Mouse (Mus musculus) layer of hippocampus, postnatal 10 days (tissue): ENCODE data around the gene Sbf2. TPM values are rescaled to one million over a fixed set of nuclear protein-coding genes. Genes with fewer than 3 reads are reported as not detected.
"Not testable (repeated sequence)": the region's sequence is repeated elsewhere in the genome, so short reads cannot be mapped to it uniquely, and the experiment has no call there.

Experiments
- DNase-seq, 2 experiments: peaks; one replicate each; pipeline ENCODE4 v3.0.0; 2021; ENCODE audit warnings: low spot score in 2 of 2
- long read RNA-seq: library from polyadenylated mRNA; stranded (forward); transcript quantifications from one replicate; pipeline ENCODE4 v2.0.0, GENCODE M21; 2023
- total RNA-seq, 2 experiments: library from RNA; stranded (reverse); gene quantifications; 2 replicates each; pipeline ENCODE4 v1.2.3; 2021

The Sbf2 gene
- 10 to 100 TPM; 82.9 to 86.0 TPM for total RNA-seq
- long read RNA-seq, full-length matches to known transcripts = 2 of 30 reads
- long read RNA-seq, partial matches to known transcripts = 6 of 30 reads
- long read RNA-seq, other reads (novel, unspliced or antisense) = 22 of 30 reads

DNA sequence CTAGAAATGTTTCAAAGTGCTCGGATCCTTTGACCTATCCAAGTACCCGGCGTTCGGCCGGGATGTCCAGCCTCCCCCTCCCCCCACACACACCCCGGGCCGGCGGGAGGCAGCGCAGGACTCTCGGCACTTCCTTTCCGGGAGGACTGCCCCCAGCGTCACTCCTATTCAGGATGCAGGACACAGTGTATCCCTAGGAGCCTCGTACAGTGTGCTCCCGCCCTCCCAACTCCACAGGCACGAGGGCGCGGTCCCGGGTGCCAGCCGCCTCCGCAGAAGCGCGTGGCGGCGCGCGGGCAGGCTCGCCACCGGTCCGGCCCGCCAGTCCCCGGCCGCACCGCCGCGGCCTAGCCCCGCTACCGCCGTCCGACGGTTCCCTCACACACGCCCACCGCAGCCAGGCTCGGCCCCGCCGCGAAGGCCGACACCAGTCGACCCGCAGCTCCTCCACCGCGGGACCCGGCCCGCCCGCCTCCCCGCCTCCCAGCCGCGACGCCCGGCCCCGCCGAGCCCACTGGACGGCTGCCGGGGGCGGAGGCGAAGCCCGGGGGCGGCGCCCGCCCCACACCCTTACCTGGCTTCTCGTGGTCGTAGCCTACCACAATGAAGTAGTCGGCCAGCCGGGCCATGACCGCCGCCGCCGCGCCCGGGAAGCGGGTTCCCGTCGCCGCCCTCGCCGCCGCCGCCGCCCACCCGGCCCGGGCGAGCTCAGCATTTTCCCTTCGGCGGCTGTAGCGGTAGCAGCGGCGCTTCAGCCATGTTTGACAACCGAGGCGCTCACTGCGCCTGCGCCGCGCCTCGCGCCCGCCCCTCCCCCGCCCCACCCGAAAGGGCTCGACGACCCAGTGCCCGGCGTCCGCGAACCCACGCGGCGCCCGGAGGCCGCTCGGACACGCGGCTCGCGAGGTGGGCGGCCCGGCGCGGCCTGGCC, at the start of gene Sbf2:
Sbf2 (minus strand) TSS at position 790 of the 931 bp plus-strand sequence.
- peak; percentile 72 to 80 for DNase-seq

DNA sequence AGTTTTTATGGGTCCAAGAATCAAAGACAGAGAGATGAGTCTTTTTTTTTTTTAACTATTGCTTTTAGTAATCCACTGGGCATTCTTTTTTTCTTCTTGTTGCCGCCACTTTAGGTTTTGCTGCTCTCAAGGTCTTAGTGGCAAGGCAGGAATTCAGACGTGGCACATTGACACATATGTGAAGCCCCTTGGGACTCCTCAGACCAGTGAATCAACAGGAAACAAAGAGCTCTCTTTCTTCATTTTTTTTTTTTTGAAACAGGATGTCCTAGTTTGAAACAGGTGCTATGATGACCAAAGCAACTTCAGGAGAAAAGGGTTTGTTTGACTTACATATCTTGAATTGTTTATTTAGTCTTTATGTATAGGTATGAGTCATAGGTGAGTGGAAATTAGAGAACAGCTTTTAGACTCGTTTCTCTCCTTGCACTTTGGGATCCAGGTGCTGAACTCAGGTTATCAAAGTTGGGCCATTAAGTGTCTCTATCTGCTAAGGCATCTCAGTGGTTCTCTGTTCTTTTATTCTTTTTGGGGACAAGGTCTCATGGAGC, 43.7 kb upstream of the Sbf2 start:
- DNase-seq = no peak

DNA sequence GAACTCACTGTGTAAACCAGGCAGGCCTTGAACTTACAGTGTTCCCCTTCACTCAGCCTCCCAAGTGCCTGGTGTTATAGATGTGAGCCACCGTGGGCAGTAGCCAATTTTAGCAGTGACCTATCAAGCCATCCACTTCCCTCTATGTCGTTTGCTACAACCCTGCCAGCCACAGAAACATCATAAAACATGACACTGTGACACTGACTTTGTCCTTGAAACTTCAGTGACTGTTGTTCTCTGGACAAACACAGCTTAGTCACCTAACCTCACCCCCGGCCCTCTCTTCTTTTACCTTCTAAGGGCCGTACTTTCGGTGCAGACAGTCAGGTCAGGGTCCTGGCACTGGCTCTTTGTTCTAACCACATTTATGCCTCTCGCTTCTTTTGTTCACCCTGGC, 41.2 kb upstream of the Sbf2 start:
- no peak for DNase-seq

DNA sequence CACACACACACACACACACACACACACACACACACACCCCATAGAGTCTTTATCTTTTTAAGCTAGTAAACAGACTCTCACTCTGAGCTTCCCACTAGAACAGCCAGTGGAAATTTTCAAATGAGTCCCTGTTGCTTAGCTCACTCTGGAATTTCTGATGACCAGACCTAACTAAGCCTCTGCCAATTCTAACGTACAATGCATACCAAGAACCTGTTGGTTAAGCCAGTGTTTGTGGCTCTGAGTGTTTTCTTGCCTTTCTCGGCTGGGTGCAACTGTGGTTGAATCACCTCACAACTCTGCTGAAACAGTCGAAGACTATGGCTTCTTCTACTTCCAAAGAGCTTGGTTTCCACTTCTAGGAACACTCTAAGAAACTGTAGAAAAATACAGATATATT, 40.5 kb upstream of the Sbf2 start:
- no peak for DNase-seq

DNA sequence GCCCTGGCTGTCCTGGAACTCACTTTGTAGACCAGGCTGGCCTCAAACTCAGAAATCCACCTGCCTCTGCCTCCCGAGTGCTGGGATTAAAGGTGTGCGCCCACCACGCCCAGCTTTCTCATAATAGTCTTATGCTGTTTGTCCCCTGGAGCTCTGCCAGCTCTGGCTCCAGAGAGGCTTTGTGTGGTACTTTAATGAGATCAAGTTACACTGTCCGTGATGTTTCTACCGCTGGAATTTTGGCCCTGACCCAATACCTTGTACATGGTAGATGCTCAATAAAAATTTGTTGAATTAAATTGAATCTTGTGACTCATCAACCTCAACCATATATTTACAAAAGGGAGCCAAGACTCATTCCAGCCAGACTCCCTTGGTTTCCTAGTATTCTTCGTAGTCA, 36.4 kb upstream of the Sbf2 start:
- no peak for DNase-seq

DNA sequence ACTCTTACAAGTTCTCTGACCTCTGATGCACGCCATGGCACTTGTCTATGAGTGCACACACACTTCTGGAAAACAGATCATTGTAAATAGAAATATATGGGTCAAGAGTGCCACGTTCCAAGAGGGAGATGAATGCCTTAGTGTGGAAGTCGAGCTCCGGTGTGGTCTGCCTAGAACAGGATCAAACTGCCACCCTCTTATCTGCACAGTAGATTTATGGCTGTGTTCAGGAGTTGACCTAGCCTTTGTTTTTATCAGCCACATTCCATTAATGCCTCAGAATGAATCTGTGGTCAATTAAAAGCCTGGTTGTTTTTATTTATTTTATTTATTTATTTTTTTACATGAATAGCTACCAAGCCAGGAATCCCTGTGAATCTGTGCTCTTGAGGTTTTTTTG, 35.8 kb upstream of the Sbf2 start:
- DNase-seq = no peak

DNA sequence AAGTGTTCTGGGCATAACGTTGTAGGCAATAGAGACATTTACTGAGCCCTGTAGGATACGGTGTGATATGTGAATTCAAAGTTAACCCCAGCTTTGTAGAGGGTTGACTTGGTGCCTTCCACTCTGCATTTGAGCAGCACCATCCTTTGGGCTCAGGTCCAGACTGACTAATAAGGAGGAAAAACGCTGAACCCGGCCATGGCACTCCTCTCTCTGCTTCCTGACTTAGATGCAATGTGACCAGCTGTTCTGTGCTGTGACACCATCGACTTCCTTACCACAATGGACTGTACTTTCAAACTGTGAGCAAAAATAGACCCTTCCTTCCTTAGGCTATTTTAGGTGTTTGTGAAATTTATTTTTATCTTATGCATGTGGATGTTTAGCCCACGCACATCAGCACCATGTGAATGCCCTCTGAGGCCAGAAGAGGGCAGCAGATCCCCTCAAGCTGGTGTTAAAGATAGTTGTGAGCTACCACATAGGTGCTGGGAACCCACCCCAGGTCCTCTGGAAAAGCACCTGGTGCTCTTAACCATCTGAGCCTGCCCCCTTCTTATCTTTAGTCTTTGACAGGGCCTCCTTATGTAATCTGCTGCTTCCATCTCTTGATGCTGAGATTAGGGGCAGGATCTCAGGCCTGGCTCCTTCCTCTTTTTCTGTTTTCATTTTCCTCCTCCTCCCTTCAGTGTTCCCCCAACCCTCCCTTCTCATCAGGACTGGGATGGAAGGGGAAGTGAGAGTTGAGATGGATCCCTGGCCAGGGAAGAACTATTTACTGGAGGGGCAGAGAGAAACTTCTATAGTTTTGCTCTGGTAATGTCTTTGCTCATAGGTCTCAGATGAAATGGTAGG, 34.6 kb upstream of the Sbf2 start:
- DNase-seq = no peak

DNA sequence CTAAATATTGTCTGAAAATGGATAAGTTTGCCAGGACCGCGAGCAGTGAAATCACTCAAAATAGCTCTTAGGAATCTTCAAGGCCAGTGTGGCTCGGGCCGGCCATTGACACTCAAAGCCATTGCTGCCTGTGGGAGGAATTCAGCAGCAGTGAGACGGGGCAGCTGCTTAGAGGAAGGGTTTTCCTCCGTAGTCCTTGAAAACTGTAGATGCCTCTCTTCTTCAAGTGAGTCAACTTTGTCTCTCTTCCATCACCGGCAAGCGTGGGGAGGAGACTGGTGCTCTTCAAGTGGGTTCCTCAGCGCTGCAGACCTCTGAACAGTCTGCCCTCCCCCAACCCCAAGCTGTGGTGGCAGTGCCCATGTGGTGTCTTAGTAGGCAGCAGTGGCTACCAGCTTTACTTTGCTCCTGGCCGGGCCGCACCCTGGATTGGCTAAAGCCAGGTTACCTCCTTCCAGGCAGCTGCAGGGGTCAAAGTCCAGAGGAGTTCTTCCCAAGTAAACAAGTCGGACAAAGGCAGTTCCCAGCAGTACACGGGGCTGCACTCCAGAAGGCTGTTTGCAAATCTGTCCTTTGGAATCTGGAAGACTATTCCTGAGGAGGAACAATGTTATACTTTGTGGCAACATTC, 33.8 kb upstream of the Sbf2 start:
- no peak for DNase-seq

DNA sequence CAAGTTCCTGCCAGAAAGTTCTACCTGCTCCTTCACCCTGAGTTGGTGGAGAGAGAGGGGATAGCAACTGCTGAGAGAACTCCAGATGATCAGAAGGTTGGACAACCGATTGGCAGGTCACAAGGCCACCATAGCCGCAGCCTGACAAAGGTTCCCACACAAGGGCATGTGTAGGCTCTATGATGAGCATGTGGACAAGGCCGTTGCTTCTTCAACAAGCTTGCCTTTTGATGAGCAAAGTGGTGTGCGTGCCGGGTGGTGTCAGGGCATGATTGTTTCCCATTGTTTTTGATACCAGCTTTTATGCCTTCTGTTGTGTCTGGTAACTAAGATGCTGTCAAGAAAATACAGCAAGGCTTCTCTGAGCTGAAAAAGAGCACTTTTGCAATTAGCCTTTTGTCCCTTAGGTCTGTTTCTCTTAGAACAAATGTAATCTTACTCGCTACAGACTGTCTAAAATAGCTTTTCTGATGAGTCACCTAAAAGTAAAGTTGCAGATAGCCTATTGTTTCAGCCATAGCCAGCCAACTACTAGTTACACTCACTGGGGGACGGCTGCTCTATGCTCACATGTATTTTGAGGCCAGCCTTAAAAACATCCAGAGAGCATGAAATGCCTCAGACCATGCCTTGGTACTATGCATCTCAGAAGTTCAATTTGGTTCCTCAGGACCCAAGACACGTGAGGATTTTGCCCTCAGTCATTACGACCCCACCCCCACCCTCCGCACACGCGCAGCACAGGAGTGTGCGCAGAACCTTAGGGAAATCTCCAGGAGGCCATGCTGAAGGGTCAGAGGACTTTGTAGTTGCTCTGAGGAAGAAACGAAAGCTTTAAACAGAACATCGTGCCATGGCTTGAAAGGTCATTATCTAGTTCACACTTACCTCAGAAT, 33.1 kb upstream of the Sbf2 start:
- DNase-seq = no peak

DNA sequence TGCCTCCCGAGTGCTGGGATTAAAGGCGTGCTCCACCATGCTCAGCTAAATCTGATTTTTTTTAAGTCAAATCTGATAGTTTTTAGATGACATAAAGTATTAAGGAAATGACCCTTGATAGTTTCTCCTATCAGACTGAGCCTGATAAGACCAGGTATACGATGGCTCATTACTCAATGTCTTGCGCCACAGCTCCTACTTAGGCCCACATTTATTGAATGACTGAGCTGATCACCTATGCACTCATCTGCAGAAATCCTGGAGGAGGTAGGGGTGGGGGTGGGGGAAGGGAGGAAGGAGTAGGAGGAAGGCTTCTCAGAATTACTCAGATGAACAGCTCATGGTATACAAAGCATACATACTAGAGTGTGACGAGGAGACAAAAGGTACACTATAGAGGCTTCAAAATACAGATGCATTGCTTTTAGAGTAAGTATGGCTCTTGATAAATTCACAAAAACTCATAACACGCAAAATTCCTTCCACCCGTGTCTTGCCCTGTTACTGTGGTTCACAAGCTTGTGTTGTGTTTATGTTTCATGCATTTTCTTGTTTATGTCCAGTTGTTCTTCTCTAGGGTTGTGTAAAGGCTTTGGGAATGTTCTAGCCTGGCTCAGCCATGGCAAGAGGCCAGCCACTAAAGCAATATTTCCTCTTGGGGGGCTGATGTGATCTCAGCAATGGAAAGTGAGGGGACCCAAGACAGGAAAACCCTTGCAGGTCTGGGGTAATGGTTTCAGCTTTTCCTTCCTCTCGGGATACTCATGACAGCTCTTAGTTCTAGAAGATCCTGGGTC, 32.1 kb upstream of the Sbf2 start:
- DNase-seq = no peak

DNA sequence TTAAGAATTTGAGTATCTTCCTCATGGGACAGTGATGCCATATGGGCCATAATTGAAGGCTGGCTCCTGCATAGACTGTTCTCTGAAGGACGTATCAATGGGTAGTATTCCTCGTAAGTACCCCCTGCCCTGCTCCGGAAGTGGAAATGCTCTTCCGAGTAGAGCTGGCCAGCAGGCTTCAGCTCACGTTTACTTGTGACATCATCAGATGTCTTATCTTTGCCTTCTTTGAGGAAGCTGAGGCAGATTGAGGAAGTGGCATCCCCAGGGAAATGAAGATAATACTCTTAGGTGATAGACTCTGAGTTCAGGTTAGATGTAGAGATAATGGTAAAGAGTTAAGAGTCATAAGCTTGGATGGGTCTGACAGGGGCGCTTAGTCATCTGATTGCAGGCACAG, 31.1 kb upstream of the Sbf2 start:
- DNase-seq = no peak

DNA sequence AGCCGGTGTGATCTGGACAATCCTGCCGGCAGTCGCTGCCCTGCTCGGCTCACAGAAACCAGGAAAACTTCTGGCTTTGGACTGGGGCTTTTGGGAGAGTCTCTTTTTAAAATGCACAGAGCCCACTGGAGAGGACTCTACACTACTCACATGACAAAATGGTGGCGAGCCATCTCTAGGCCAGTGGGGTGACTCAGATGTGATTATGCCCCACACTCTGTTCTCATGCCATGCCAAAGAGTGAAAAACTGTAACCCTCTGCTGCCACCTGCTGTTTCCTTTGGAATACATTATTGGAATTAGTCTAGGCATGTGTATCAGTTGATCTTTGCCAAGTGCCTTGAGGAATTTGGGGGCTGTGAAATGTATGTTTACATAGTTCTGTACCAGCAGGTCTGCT, 30.6 kb upstream of the Sbf2 start:
- peak; percentile 70 to 75 for DNase-seq

DNA sequence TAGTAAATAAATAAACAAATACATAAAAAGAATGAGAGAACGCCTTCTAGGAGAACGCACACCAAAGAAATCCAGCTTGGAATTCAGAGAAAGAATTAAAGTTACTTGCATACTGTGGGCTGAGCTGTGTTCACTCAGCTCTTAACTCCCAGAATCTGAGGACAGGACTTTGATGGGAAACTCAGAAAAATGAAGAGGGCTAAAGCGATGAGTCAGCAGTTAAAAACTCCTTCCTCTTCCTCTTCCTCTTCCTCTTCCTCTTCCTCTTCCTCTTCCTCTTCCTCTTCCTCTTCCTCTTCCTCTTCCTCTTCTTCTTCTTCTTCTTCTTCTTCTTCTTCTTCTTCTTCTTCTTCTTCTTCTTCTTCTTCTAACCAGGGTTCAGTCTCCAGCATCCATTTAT, 25.2 kb upstream of the Sbf2 start:
- not testable (repeated sequence) for DNase-seq

DNA sequence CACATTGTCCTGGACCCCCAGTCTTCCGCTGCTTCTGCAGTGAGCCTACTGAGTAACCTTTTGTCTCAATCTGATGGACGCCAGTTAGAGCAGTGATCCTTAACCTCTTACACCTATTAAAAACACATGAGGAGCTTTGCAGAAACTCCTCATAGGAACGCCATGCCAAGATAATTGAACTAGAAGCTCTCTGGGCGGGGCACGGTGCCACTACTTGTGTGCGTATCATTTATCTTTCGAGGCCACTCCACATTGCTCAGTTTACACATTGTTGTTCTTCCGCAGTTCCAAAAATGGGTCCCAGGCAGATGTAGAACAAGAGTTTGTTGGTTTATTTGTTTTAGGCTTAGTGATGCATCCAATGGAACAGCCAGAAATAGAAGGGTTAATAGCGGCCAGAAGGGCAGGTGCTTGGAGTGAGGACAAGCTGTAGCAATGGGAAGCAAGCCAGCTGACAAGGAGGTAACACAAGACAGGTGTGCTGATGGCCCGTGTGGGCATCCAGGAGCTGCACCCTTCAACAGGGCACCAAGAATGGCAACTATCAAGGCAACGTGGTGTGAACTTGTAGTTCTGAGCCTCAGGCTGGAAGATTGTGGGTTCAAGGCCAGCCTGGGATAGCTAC, 24.7 kb upstream of the Sbf2 start:
- no peak for DNase-seq

DNA sequence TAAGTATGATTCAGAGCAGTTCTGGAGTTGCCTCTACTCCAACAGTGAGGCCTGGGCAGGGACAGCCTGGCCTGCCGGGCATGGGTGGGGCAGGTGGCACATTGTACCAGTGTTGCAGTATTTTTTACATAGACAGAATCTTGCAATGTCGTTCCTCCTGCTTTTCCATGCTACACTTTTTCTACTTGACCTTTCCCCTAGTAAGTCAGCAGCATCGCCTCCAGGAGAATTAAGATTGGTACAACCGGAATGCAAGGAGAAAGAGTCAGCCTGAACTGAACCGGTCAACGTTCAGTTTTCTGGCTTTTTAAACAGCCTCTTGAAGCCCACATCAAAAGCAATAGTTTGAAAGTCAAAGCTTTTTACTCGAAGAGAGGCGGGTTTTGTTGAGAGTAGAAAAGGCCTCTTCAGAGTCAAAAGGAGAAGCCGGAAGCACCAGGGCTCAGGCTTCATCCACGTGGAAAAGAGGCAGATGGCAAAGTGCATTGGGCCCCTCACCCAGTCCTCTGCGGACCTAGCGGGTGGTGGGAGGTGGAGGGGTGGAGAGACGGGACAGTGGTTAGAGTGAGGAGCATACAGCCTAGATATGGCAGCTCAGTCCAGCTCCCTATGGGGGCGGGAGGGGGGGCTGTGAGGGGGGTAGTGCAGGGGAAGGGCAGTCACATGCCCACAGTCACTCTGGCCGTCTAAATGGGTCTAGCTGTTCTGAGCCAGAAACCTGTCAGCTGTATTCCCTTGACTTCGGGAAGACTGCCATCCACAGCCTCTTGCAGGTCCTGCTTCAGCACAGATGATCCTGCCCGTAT, 23.8 kb upstream of the Sbf2 start:
- DNase-seq = no peak

DNA sequence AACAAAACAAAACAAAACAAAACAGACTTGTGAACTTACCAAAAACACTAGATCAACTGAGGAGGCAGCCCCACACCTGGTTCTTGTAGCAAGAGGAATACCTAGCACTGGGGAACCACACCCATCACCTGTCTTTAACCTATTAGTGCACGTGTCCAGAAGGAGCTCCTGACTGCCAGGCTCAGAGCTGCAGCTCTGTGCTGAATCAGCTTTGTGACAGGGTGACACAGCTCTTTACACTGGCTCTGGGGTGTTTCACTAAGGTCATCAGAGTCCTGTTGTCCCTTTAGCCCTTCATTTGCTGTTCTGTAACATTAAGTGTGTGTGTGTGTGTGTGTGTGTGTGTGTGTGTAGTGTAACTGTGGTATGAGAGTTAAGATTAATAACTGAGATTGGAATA, 21.8 kb upstream of the Sbf2 start:
- no peak for DNase-seq

DNA sequence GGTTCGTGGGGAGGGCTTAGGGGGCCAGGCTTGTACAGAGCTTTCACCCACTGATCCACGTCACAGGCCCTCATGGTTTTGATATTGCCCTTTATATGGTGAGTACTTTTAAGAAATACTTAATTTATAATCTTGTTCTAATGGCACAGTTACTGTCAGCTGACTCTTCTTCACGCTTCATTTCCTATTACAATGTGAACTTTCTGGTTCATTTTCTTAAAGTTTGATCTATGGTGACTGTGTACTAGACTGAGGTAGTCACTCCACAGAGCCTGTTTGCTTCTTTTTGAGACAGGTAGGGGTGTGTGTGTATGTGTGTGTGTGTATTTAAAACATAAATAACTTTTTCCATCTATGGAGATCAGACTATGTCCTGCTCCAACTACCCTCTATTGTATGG, 21.2 kb upstream of the Sbf2 start:
- no peak for DNase-seq
